Mouse (Mus musculus): ENCODE measurements around the gene Lcmt1. TPM values are rescaled to one million over a fixed set of nuclear protein-coding genes. Genes with fewer than 3 reads are reported as not detected.

The Lcmt1 gene
- polyA plus RNA-seq (2016; fragmentation: Nextera tagmentation; extraction: Ambion mirVana) = 51.4 and 55.6 TPM in 2 replicates

- whole genome bisulfite sequencing = under 1% methylated on average over 64 of the region's 64 CpGs
- H3K27me3 ChIP-seq (ENCODE audit: low read depth, poor library complexity, severe bottlenecking) = no peaks in the 10 kb centered on the region
Measured at GRCm38 (mm10) chr7:123369759-123370481, at the start of gene Lcmt1, which contains the start of gene Arhgap17. TSS of gene Lcmt1 (plus strand) at chr7:123369784. TSS of gene Arhgap17 (minus strand) at chr7:123369915.

DNA sequence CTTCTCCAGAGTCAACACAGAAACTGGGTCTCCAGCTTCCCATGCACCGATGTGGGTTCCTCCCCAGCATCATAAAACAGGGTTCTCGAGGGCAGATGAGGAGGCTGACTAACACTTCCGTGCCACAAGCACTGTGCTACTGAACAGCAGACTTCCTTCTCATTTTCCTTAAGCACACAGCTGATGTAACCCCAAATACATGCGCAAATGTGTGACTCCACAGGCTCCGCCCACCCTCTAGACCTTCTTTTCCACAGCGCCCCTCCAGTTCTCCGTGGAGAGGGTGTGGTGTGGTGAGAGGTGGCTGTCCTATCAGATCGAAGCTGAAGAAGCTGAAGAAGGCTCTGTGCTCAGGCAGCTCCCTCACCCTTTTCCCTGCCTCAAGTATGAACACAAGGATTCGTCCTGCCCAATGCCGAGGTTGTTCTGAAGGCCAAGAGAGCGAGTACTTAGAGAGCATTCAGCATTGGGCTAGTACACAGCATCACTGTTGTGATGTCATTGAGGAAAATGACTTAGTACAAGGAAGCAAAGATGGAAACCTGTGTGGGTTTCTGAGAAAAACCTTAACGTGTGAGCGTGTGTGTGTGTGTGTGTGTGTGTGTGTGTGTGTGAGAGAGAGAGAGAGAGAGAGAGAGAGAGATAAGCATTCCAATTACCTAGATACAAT, 47.0 kb upstream of the Lcmt1 start:
- no peaks in the 10 kb centered on the region for H3K4me1 ChIP-seq
- no peaks in the 10 kb centered on the region for H3K9me3 ChIP-seq (replicated peaks)
- no peak overlapping the region for H3K27ac ChIP-seq
- H3K36me3 ChIP-seq = peaks cover 95% of the 10 kb centered on the region
- no peak overlapping the region for H3K4me3 ChIP-seq
- no peak for DNase-seq (ENCODE audit: low spot score)
- WGBS = 92% methylated on average over 13 of the region's 13 CpGs
- H3K27me3 ChIP-seq (ENCODE audit: low read depth, poor library complexity, severe bottlenecking) = no peaks in the 10 kb centered on the region

More at GRCm38 (mm10) chr7:123369759-123370481, at the start of gene Lcmt1, which contains the start of gene Arhgap17:
- peaks cover 4% of the 10 kb centered on the region; the same call in 1 of the 2 replicates for H3K36me3 ChIP-seq
- no peaks in the 10 kb centered on the region for H3K9me3 ChIP-seq (replicated peaks)
- peaks cover 38% of the 10 kb centered on the region for H3K4me1 ChIP-seq
- H3K4me3 ChIP-seq = peak within 1 kb of the TSS; percentile 88
- DNase-seq (ENCODE audit: low spot score) = peak; percentile 97
- peak within 1 kb of the TSS; percentile 95 for H3K27ac ChIP-seq

GRCm38 (mm10) chr7:123323388-123323787, 46.2 kb upstream of the Lcmt1 start:
- H3K36me3 ChIP-seq = peaks cover 87% of the 10 kb centered on the region
- DNase-seq (ENCODE audit: low spot score) = no peak
- H3K9me3 ChIP-seq (replicated peaks) = no peaks in the 10 kb centered on the region
- H3K27ac ChIP-seq = no peak overlapping the region
- WGBS = 88% methylated on average over 2 of the region's 2 CpGs
- H3K4me1 ChIP-seq = peaks cover 7% of the 10 kb centered on the region
- no peak overlapping the region for H3K4me3 ChIP-seq
- no peaks in the 10 kb centered on the region for H3K27me3 ChIP-seq (ENCODE audit: low read depth, poor library complexity, severe bottlenecking)

DNA sequence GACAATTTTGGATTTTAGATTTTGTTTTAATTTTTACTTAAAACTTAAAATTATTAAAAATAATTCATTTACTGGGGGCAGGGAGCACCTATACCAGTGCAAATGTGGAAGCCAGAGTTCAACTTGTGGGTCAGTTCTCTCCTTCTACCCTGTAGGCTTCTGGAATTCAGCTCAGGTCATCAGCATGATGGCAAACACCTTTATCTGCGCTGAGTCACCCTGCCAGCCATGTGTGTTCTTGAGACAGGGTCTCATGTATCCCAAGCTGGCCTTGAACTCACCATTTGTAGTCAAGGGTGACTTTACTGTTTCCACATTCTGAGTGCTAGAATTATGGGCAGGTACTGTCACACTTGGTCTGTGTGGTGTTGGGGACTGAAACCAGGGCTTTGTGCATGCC, 45.5 kb upstream of the Lcmt1 start:
- WGBS = 92% methylated on average over 1 of the region's 1 CpGs
- no peak for DNase-seq (ENCODE audit: low spot score)
- Histone ChIP-seq H3K9me3 (replicated peaks) (no peaks in the 10 kb centered on the region), H3K4me3 (no peak overlapping the region), H3K27ac (no peak overlapping the region), H3K4me1 (peaks cover 10% of the 10 kb centered on the region), H3K27me3 (ENCODE audit: low read depth, poor library complexity, severe bottlenecking) (no peaks in the 10 kb centered on the region), H3K36me3 (peaks cover 80% of the 10 kb centered on the region)

- H3K4me1 ChIP-seq = peaks cover 18% of the 10 kb centered on the region
- peaks cover 62% of the 10 kb centered on the region for H3K36me3 ChIP-seq
- no peak for DNase-seq (ENCODE audit: low spot score)
- no peak overlapping the region for H3K4me3 ChIP-seq
- H3K27me3 ChIP-seq (ENCODE audit: low read depth, poor library complexity, severe bottlenecking) = no peaks in the 10 kb centered on the region
- H3K9me3 ChIP-seq (replicated peaks) = no peaks in the 10 kb centered on the region
- 93% methylated on average over 5 of the region's 5 CpGs for WGBS
- H3K27ac ChIP-seq = no peak overlapping the region
Measured at GRCm38 (mm10) chr7:123326062-123326461, 43.5 kb upstream of the Lcmt1 start.

DNA sequence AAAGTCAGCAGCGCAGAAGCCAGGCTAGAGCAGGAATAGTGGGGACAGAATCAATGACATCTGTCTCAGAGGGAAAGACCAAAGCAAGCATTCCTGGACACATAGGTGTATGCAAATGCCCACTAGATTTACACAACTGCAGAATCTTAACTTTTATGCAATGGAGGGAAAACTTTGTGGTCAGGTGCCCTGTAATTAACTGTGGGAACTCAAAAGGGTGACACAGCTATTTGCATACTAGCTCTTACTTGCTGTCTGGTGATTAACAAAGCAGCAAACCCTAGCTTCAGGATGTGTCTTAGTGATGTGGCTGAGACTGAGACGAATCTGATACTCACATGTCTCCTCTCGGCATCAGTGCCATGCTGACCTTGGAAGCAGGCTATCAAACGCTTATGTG, 42.7 kb upstream of the Lcmt1 start:
- DNase-seq (ENCODE audit: low spot score) = no peak
- Histone ChIP-seq H3K36me3 (peaks cover 54% of the 10 kb centered on the region), H3K27ac (no peak overlapping the region), H3K27me3 (ENCODE audit: low read depth, poor library complexity, severe bottlenecking) (no peaks in the 10 kb centered on the region), H3K4me1 (peaks cover 27% of the 10 kb centered on the region), H3K4me3 (no peak overlapping the region), H3K9me3 (replicated peaks) (no peaks in the 10 kb centered on the region)
- WGBS = 89% methylated on average over 4 of the region's 4 CpGs

DNA sequence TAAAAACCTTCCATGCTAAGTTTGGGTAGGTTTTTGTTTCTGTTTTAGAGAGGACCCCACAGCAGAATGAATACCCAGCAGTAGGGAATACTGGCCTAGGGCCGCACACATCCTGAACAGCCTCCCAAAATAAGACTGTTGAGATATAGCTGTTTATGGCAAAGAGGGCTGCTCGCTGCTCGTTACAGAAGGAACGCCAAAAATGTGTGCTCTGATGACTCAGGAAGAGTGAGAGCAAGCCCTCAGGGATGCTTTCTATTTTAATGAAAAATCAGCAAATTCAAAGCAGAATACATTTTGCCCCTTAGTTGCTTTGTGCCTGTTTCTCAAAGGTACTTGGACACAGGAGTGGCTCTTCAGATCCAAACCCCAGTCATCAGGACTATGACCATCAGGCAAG, 41.7 kb upstream of the Lcmt1 start:
- Histone ChIP-seq H3K36me3 (peaks cover 44% of the 10 kb centered on the region), H3K4me1 (peaks cover 27% of the 10 kb centered on the region), H3K27ac (no peak overlapping the region), H3K9me3 (replicated peaks) (no peaks in the 10 kb centered on the region), H3K4me3 (no peak overlapping the region), H3K27me3 (ENCODE audit: low read depth, poor library complexity, severe bottlenecking) (no peaks in the 10 kb centered on the region)
- DNase-seq (ENCODE audit: low spot score) = no peak
- 77% methylated on average over 4 of the region's 4 CpGs for WGBS

DNA sequence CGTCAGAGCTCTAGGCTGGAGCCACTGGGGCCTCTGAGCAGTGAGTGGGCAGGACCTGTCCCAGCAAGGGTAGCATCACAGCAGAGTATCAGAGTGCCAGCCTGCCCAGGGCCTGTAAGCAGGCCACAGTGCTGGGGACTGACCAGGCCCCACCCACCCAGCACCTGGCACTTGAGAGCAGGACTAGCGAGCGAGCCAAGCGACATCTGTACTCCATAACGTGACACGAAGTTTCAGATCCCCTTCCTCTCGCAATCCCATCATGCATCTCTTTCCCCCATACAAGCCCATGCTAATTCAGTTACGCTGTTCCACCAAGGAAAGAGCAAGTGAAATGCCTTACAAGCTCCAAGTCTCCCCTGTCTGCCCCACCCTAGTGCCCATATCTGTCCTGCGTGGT, 39.1 kb upstream of the Lcmt1 start:
- no peak overlapping the region for H3K4me3 ChIP-seq
- H3K27ac ChIP-seq = peak overlapping the region; percentile 31
- no peaks in the 10 kb centered on the region for H3K9me3 ChIP-seq (replicated peaks)
- H3K4me1 ChIP-seq = peaks cover 27% of the 10 kb centered on the region
- no peaks in the 10 kb centered on the region for H3K27me3 ChIP-seq (ENCODE audit: low read depth, poor library complexity, severe bottlenecking)
- 86% methylated on average over 9 of the region's 9 CpGs for WGBS
- H3K36me3 ChIP-seq = peaks cover 20% of the 10 kb centered on the region
- DNase-seq (ENCODE audit: low spot score) = no peak

DNA sequence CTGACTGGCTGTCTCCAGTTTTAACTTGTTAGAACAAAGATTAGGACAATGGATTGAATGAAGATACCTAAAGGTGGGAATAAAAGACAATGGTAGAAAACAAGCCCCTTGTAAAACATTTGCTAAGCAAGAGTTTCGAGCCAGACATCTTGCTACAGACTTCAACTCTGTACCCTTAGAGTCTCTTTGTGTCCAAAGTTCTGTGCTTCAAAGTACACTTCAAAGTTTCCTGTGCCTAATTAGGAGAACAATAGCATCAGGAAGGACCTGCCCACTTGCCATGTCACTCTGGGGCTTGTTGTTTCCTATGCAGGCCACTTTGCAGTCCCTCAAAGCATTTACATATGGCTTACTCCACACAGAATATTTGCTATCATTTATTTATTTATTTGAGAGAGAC, 33.3 kb upstream of the Lcmt1 start:
- Histone ChIP-seq H3K4me3 (no peak overlapping the region), H3K36me3 (peaks cover 5% of the 10 kb centered on the region; the same call in 1 of the 2 replicates), H3K27me3 (ENCODE audit: low read depth, poor library complexity, severe bottlenecking) (no peaks in the 10 kb centered on the region), H3K4me1 (peaks cover 14% of the 10 kb centered on the region), H3K27ac (no peak overlapping the region), H3K9me3 (replicated peaks) (no peaks in the 10 kb centered on the region)
- no peak for DNase-seq (ENCODE audit: low spot score)
- 87% methylated on average over 1 of the region's 1 CpGs for WGBS

DNA sequence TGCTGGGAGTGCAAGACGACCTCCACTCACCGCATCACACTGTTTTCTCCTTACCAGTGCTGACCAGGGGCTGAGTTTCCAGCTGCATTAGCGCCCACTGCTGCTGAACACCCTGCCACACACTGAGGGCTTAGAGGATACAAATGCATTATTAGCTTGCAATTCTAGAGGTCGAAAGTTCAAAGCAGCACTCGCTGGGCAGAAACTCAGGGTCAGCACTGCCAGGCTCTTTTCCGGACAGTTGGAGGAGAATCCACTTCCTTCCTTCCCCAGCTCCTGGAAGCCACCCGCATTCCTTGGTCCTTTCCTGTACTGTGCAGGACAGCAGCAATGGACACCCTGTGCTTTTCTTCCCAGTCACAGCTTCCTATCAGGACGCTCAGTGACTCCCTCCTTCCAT, 31.2 kb upstream of the Lcmt1 start:
- Histone ChIP-seq H3K4me3 (no peak overlapping the region), H3K9me3 (replicated peaks) (no peaks in the 10 kb centered on the region), H3K27ac (no peak overlapping the region), H3K27me3 (ENCODE audit: low read depth, poor library complexity, severe bottlenecking) (no peaks in the 10 kb centered on the region), H3K36me3 (peaks cover 5% of the 10 kb centered on the region; the same call in 1 of the 2 replicates), H3K4me1 (peaks cover 11% of the 10 kb centered on the region)
- WGBS = 53% methylated on average over 8 of the region's 8 CpGs
- DNase-seq (ENCODE audit: low spot score) = no peak

- H3K9me3 ChIP-seq (replicated peaks) = no peaks in the 10 kb centered on the region
- no peaks in the 10 kb centered on the region for H3K27me3 ChIP-seq (ENCODE audit: low read depth, poor library complexity, severe bottlenecking)
- WGBS = 83% methylated on average over 5 of the region's 5 CpGs
- no peak overlapping the region for H3K4me3 ChIP-seq
- peaks cover 11% of the 10 kb centered on the region for H3K4me1 ChIP-seq
- no peak overlapping the region for H3K27ac ChIP-seq
- DNase-seq (ENCODE audit: low spot score) = no peak
- H3K36me3 ChIP-seq = peaks cover 5% of the 10 kb centered on the region; the same call in 1 of the 2 replicates
Measured at GRCm38 (mm10) chr7:123341896-123342295, 27.7 kb upstream of the Lcmt1 start.

- WGBS = 93% methylated on average over 5 of the region's 5 CpGs
- no peak overlapping the region for H3K27ac ChIP-seq
- no peaks in the 10 kb centered on the region for H3K27me3 ChIP-seq (ENCODE audit: low read depth, poor library complexity, severe bottlenecking)
Measured at GRCm38 (mm10) chr7:123344079-123344780, 25.4 kb upstream of the Lcmt1 start.

More at GRCm38 (mm10) chr7:123344079-123344780, 25.4 kb upstream of the Lcmt1 start:
- no peaks in the 10 kb centered on the region for H3K9me3 ChIP-seq (replicated peaks)
- no peak overlapping the region for H3K4me3 ChIP-seq
- H3K4me1 ChIP-seq = 0 out of 2 replicates have a peak, but pooled peaks cover 8% of the 10 kb centered on the region
- H3K36me3 ChIP-seq = peaks cover 5% of the 10 kb centered on the region; the same call in 1 of the 2 replicates
- DNase-seq (ENCODE audit: low spot score) = no peak

Measured in limb, embryonic 10.5 days (tissue).